Mouse (Mus musculus) stomach, postnatal 0 days (tissue): Measurements from ENCODE around the gene Skint4. TPM values are rescaled to one million over a fixed set of nuclear protein-coding genes. Genes with fewer than 3 reads are reported as not detected.

ENCODE experiments used
- ATAC-seq: fragments of 200-750 bp; cut with Nextera tagmentation; 2 replicates; pipeline ENCODE4 v1.8.0; 2017; ENCODE audit not compliant: low FRiP score, low TSS enrichment
- DNase-seq: peaks from one replicate; pipeline ENCODE4 v3.0.0-alpha.2; 2016; ENCODE audit warnings: low spot score
- H3K27ac ChIP-seq: fragments of 300-500 bp; sonication (generic); replicated peaks from 2 replicates; pipeline ENCODE4 v1.5.1; 2014; ENCODE audit warnings: mild to moderate bottlenecking, control low read depth
- H3K27me3 ChIP-seq: fragments of 300-500 bp; sonication (generic); 2 replicates; pipeline ENCODE4 v1.6.1; 2014; ENCODE audit warnings: low read length; ENCODE audit not compliant: control insufficient read depth, insufficient read depth
- H3K36me3 ChIP-seq: fragments of 300-500 bp; sonication (generic); 2 replicates; pipeline ENCODE4 v1.6.1; 2014; ENCODE audit warnings: low read length, mixed read lengths; ENCODE audit not compliant: control insufficient read depth, insufficient read depth
- H3K4me1 ChIP-seq: fragments of 300-500 bp; sonication (generic); replicated peaks from 2 replicates; pipeline ENCODE4 v1.6.1; 2014; ENCODE audit warnings: antibody characterized with exemption; ENCODE audit not compliant: control insufficient read depth, insufficient read depth
- H3K4me2 ChIP-seq: fragments of 300-500 bp; sonication (generic); replicated peaks from 2 replicates; pipeline ENCODE4 v1.6.1; 2014; ENCODE audit warnings: low read depth, mild to moderate bottlenecking, control low read depth, moderate library complexity
- H3K4me3 ChIP-seq: fragments of 300-500 bp; sonication (generic); 2 replicates; pipeline ENCODE4 v1.5.1; 2014; ENCODE audit warnings: low read depth, low read length, control low read depth
- H3K9ac ChIP-seq: fragments of 300-500 bp; sonication (generic); 2 replicates; pipeline ENCODE4 v1.6.1; 2014; ENCODE audit warnings: mild to moderate bottlenecking, low read length, control low read depth, mixed read lengths
- H3K9me3 ChIP-seq: fragments of 300-500 bp; sonication (generic); 2 replicates; pipeline ENCODE4 v1.6.1; 2016; ENCODE audit warnings: low read length; ENCODE audit not compliant: control insufficient read depth
- CTCF ChIP-seq: IDR thresholded peaks from 2 replicates; pipeline ENCODE4 v1.5.1; 2016; ENCODE audit warnings: antibody characterized with exemption, low read depth, mild to moderate bottlenecking, moderate library complexity
- EP300 ChIP-seq: optimal IDR thresholded peaks from 2 replicates; pipeline ENCODE3; 2016; ENCODE audit warnings: antibody characterized with exemption
- polyA plus RNA-seq: library from polyadenylated mRNA; unstranded; fragments of >200 nt; fragmentation: Nextera tagmentation; extraction: Ambion mirVana; gene quantifications from 2 replicates; pipeline ENCODE4 v1.2.1, GENCODE M21; 2015

Gene Skint4
- polyA plus RNA-seq = 0.07 TPM in 2 replicates

DNA sequence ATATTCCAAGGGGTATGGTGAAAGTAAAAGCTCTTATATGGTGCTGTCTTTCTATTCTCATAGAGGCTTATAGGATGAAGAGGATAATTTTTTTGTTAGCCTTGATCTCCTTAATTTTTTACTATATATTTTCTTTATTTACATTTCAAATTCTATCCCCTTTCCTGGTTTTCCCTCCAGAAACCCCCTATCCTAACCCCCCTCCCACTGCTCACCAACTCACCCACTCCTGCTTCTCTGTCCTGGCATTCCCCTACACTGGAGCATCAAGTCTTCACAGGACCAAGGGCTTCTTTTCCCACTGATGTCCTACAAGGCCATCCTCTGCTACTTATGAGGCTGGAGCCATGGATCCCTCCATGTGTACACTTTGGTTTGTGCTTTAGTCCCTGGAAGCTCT lies at the start of gene Skint4:
Skint4 (plus strand) TSS at position 301 of the 400 bp plus-strand sequence.
- H3K9me3 ChIP-seq = no peaks in the 10 kb centered on the region
- H3K4me3 ChIP-seq = no peak within 1 kb of the TSS
- TF ChIP-seq CTCF = no peak
- no peak for TF ChIP-seq EP300
- H3K27ac ChIP-seq = no peak within 1 kb of the TSS
- no peak within 1 kb of the TSS for H3K9ac ChIP-seq
- no peaks in the 10 kb centered on the region for H3K27me3 ChIP-seq
- no peak within 1 kb of the TSS for H3K4me2 ChIP-seq
- no peaks in the 10 kb centered on the region for H3K4me1 ChIP-seq
- no peaks in the 10 kb centered on the region for H3K36me3 ChIP-seq
- ATAC-seq (no peak), DNase-seq (no peak)

Other genes with a start within 250 kb of the Skint4 start
- gene Slc5a9, start 169.1 kb upstream of the Skint4 start, polyA plus RNA-seq = 12.2 and 15.4 TPM in 2 replicates
- 1.2 and 1.6 TPM in 2 replicates for gene Skint8, start 152.6 kb upstream of the Skint4 start, polyA plus RNA-seq
- 0.13 TPM in 1 of 2 replicates, not detected in the other for gene Skint7, start 99.1 kb upstream of the Skint4 start, polyA plus RNA-seq
- 0.07 and 0.51 TPM in 2 replicates for gene Skint1, start 65.7 kb upstream of the Skint4 start, polyA plus RNA-seq
- 0.21 and 0.24 TPM in 2 replicates for gene Skint3, start 160.2 kb downstream of the Skint4 start, polyA plus RNA-seq